Mouse (Mus musculus) myocyte (in vitro differentiated cells): ENCODE measurements around the gene Itpa.

Experiments used
- CEBPB ChIP-seq: IDR thresholded peaks from 2 replicates; pipeline ENCODE4 v1.6.1; 2011; ENCODE audit warnings: mild to moderate bottlenecking, moderate library complexity; ENCODE audit not compliant: poor library complexity, insufficient read depth, severe bottlenecking
- E2F4 ChIP-seq: IDR thresholded peaks from one replicate; pipeline ENCODE4 v1.6.1; 2011; ENCODE audit warnings: mild to moderate bottlenecking, control low read depth, moderate library complexity; ENCODE audit not compliant: insufficient read depth
- MAX ChIP-seq: IDR thresholded peaks from one replicate; pipeline ENCODE4 v1.6.1; 2011; ENCODE audit warnings: low read depth, mild to moderate bottlenecking, control low read depth
- MYOD1 ChIP-seq, 3 experiments: IDR thresholded peaks; one replicate each; pipeline ENCODE4 v1.6.1; 2011; ENCODE audit warnings: control low read depth in 2 of 3, low read depth in 2 of 3, mild to moderate bottlenecking in 2 of 3, moderate library complexity in 1 of 3; ENCODE audit not compliant: insufficient read length in 2 of 3, control insufficient read depth in 1 of 3
- MYOG ChIP-seq, 3 experiments: IDR thresholded peaks; one replicate each; pipeline ENCODE4 v1.6.1; 2011; ENCODE audit warnings: control low read depth in 2 of 3, low read depth in 2 of 3, mild to moderate bottlenecking in 2 of 3; ENCODE audit not compliant: insufficient read length in 2 of 3, control insufficient read depth in 1 of 3, insufficient read depth in 1 of 3
- POLR2A ChIP-seq: IDR thresholded peaks from one replicate; pipeline ENCODE4 v1.6.1; 2011; ENCODE audit warnings: low read depth, mild to moderate bottlenecking, control low read depth, moderate library complexity; ENCODE audit not compliant: insufficient read length
- POLR2AphosphoS2 ChIP-seq: IDR thresholded peaks from one replicate; pipeline ENCODE4 v1.6.1; 2011; ENCODE audit warnings: low read depth, control low read depth; ENCODE audit not compliant: insufficient read length
- REST ChIP-seq: IDR thresholded peaks from one replicate; pipeline ENCODE4 v1.6.1; 2011; ENCODE audit warnings: mild to moderate bottlenecking, control low read depth, moderate library complexity; ENCODE audit not compliant: insufficient read depth, insufficient read length
- SRF ChIP-seq: IDR thresholded peaks from one replicate; pipeline ENCODE4 v1.6.1; 2011; ENCODE audit warnings: low read depth; ENCODE audit not compliant: control insufficient read depth, insufficient read length
- TCF12 ChIP-seq: IDR thresholded peaks from one replicate; pipeline ENCODE4 v1.6.1; 2011; ENCODE audit warnings: mild to moderate bottlenecking, control low read depth; ENCODE audit not compliant: poor library complexity, insufficient read depth, severe bottlenecking
- TCF3 ChIP-seq: IDR thresholded peaks from one replicate; pipeline ENCODE4 v1.6.1; 2011; ENCODE audit warnings: low read depth, control low read depth; ENCODE audit not compliant: insufficient read length
- USF1 ChIP-seq: IDR thresholded peaks from one replicate; pipeline ENCODE4 v1.6.1; 2011; ENCODE audit warnings: low read depth, mild to moderate bottlenecking, control low read depth, moderate library complexity

DNA sequence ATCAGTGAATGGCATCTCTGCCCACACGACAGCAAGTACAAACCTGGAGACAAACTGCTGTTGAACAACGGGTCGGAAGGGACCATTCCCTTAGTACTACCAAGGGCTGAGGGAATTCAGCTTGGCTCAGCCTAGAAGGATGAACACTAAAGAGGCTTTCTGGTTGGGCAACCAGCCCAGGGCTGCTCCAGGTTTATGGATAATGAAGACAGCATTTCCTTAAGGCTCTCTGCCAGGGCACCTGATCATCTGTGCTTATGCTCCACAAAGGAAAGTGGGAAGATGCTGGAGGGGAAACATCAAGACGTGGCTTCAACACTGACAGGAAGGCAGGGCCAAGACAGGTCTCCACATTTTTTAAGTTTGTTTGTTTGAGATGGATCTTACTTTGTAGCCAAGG, 57.0 kb downstream of the Itpa start:
- no peak for TF ChIP-seq POLR2A
- TF ChIP-seq TCF3: no peak
- no peak for TF ChIP-seq MAX
- no peak for TF ChIP-seq TCF12
- TF ChIP-seq POLR2AphosphoS2: no peak
- TF ChIP-seq MYOD1 (IDR thresholded peaks at IDR 0.05; ENCODE audit: control insufficient read depth in 1 of 3, insufficient read length in 2 of 3, low read depth in 2 of 3): no peak
- no peak for TF ChIP-seq CEBPB
- no peak for TF ChIP-seq USF1
- TF ChIP-seq REST: no peak
- TF ChIP-seq E2F4: no peak
- TF ChIP-seq MYOG (IDR thresholded peaks at IDR 0.05; ENCODE audit: control insufficient read depth in 1 of 3, insufficient read depth in 1 of 3, insufficient read length in 2 of 3, low read depth in 2 of 3): no peak
- TF ChIP-seq SRF: no peak
